Mouse (Mus musculus): ENCODE data around the gene Dock9.

Gene Dock9

GRCm38 (mm10) chr14:121797457-121798410 lies at the start of gene Dock9:
TSS of gene Dock9 (minus strand) at chr14:121797837.
- peak; percentile 93 for DNase-seq

- DNase-seq: no peak
Measured at GRCm38 (mm10) chr14:121844486-121844885, 46.8 kb upstream of the Dock9 start.

DNA sequence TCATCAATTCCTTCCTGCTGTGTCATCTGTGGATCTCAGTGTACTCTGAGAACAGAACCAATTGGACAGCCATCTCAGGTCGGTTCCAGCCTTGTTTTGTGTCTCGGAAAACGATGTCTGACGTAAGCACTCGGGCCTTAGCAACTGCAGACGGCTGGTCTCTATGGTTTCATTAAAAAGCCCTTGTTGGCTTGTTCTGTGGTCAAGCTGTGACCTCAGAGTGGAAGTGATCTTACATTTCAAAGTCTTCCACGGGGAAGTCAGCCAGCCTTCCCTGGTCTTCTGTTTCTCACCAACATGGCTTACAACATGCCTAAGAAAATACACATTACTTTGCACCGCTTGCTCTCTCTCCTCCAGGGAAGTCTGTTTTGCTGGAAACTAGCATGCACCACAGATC lies 42.6 kb upstream of the Dock9 start:
- DNase-seq: no peak

- no peak for DNase-seq
Measured at GRCm38 (mm10) chr14:121838161-121838560, 40.5 kb upstream of the Dock9 start.

DNA sequence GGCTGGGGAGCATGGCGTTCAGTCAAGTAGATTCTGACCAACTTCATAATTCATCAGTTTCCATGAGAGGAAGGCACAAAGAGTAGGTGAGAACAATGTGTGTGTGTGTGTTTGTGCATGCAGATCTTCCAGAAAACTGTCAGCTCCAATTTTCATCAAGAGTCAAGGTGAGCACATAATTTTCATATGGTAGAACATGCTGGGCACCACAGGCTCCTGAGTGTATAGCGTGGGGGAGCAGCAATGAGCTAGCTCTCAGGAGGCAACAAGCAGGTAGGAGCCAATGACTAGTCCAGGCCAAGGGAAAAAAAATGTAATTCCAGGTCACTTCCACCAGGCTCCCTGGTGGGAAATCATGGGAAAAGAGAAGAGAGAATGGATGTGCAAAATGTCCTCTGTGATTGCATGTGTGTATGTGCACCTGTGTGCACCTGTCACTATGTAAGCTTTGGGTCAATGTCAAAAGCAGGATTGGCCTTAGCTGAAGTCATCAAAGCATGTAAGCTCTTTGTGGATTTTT lies 35.4 kb upstream of the Dock9 start:
- peak; percentile 91 for DNase-seq

- DNase-seq: no peak
Measured at GRCm38 (mm10) chr14:121829816-121830442, 32.3 kb upstream of the Dock9 start.

DNA sequence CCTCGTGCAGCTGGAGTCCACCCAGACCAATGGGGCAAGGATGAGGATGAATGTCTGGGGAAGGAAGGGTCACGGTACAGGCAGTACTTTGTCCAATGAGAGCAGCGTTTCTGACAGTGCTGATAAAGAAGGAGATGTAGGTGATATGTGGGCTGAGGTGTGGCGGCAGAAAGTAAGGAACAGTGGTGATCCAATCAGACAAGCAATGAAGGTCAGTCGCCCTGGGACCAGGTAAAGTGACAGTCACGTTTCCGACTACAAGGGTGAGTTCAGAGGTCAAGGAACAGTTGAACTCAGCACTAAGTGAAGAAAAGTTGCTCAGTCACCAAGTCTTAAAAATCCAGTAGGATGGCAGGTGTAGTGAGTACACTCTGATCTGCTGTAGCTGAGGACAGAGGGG lies 29.5 kb upstream of the Dock9 start:
- DNase-seq: no peak

DNA sequence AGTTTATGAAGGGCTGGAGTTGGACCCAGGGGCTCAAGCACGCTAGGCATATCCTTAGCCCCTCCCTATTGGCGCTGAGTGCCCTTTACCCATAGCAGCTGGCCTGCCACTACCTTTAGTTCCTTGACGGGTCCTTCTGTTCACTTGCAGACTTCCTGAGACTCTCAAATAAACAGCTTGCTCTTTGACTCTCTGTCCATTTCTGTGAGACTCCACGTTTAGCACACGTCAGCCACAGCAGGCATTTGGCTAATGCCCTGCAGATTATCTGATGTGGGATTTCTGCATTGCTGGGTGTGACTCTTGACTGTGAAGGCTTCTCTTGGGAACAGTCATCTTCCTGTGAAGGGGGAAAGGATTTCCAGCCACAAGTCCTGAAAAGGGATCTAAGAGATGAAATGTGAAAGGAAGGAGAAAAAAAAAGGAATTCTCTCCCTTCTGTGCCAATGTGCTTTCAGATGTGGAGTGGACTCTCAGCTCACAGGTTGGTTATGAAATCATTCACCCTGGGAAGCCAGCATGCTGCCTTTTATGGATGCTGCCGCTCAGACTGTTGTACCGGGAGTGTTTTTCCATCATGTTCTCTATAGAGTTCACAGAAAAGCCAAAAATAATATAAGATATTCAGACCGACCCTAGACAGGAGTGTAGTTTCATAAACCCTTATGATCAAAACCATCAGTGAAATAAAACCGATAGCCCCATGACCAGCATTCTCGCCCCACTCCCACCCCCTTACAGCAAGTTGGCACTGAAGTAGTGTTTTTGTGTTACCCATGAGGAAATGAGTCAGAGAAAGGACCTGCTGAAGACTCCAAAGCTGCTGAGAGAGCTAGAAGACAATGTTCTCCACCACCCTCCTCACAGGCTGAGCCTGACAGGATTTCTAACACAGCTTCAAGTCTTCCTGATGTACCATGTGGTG lies 28.1 kb upstream of the Dock9 start:
- peak; percentile 84 for DNase-seq

- peak; percentile 93 for DNase-seq
Measured at GRCm38 (mm10) chr14:121824322-121825103, 26.9 kb upstream of the Dock9 start.

DNA sequence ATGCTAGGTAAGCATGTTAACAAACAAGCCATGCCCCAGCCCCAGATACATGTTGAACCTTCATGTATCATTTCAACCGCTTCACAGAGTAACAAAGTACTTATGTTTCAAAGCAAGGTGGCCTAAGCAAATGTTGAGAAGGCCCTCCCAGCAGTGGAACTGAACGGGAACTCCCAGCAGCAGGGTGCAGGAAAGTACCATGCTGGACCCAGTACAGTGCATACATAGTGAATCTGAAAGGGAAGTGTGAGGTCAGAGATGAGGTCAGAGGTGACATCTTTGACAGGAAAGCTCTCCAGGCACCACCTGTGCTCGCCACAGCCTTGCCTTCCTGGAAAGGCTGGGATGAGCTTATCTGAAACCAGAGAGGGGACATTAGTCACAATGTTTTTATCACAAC lies 25.4 kb upstream of the Dock9 start:
- DNase-seq: no peak

DNA sequence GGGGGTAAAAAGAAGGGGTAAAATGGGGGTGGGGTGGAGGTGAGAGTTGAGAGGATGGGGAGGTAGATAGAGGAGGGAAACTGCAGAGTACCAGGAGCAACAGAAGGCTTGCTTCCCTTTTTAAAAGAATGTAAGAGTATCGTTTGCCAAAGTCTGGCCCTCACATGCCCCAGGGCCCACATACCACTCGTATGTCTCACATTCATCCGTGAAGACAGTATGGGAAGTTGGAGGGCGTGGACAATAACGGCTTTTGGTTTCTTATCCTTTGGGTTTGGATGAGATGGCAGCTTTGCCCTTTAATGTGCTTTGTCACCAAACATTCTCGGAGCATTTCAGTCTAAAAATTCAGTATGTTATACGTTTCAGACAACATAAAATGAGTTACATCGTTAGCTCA lies 24.9 kb upstream of the Dock9 start:
- no peak for DNase-seq

DNA sequence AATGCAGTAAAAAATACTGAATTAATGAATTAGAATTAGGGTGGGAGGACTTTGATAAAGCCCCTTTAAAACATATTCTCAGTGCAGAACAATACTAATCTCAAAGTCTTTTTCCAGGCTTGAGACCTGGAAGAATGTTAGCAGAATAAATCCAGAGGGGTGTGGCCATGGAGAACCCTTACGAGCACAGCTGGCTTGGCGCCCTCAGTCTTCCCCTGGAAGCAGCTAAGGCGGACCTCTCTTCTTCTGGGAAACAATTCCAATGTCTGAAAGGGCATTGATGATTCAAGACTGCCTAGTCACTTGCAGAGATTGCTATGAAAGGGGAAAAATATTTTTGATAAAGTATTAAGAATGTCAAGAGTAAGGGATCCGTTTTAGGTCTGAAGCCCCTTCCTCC lies 9.2 kb upstream of the Dock9 start:
- DNase-seq: no peak

GRCm38 (mm10) chr14:121806316-121806715 lies 8.7 kb upstream of the Dock9 start:
- no peak for DNase-seq

- DNase-seq: no peak
Measured at GRCm38 (mm10) chr14:121804461-121804860, 6.8 kb upstream of the Dock9 start.

- peak; percentile 70 for DNase-seq
Measured at GRCm38 (mm10) chr14:121800962-121801361, 3.3 kb upstream of the Dock9 start.

GRCm38 (mm10) chr14:121799112-121799511 lies 1.5 kb upstream of the Dock9 start:
- DNase-seq: no peak

DNA sequence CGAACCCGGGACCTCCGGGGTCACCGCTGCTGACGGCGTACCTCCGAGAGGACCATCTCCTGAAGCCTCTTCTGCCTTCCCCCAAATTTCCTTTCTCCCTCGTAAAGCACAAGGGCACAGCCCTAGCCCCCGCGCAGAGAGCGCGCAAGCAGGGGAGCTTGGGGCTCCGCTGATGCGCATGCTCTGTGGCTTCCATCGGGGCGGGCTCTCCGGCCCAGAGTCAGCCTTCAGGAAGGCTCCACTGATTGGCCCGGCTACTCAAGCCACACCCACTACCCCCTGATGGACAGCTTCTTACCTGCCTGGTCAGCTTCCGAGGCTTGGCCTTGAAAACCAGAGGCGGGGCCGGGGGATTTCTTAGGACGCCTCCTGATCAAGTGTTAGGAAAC lies 768 bp upstream of the Dock9 start:
- peak; percentile 98 for DNase-seq

DNA sequence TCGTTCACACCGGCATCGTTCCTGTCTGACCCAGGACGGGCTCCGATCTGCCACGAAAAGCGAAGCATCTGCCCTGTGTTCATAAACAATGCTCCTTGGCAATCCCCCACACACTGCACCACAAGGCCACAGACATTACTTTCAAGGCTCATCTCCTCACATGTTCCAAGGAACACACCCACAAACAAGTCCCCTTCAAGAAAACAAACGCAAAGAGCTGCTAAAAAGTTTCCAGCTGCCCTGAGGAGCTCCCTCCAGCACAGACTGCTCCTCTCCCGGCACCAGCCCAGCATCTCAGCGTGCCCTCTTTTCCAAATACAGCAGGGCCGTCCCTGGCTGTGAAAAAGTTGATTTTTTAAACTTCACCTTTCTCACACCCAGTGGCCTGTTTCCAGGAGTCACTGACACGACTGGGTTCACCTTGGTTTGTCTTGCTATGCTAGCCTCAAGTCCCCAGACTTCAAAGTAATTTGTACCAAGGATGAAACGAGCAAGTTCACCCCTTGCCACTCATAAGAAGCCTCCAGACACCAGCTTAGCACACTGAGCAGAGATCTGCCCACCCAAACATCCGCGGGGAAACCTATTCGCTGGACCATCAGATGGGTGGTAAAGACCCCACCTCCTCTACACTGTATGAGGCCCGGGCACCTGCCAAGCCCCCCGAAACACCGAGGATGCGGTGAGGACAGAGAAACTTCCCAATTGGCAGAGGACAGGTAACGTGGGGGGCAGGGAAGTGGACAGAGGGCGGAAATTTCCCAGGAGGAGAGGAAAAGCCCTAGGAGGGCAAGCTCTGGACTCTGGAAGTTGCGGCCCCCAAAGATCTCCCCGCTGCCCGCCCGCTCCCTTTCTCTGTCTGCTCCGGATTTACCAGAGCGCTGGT lies 823 bp downstream of the Dock9 start:
- peak; percentile 83 for DNase-seq

- DNase-seq: peak; percentile 93
Measured at GRCm38 (mm10) chr14:121795536-121795935, 2.1 kb downstream of the Dock9 start.

DNA sequence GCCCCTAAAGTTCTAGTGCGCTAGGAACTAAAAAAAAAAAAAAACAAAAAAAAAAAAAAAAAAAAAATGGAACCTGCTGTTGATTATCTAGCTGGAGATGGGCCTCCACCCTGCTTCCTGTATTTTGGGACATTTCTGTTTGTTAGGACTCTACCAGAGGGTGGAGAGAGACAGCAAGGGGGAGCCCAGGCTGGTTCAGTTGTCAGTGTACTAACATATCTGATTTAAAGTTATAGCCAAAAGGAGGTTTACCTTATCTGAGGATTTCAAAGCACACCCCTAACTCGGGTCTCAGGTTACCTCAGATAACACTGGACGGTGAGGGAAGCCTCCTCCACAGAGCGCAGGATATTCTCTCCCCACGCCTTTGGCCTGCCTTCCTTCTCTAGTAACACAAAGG lies 4.0 kb downstream of the Dock9 start:
- DNase-seq: no peak

- DNase-seq: no peak
Measured at GRCm38 (mm10) chr14:121791935-121792334, 5.7 kb downstream of the Dock9 start.

Data from cerebellum, adult 9-11 months (tissue).